Mouse (Mus musculus) cerebellum, adult 9-10 months (tissue): ENCODE measurements around the gene Gm1043.
A peak's percentile ranks its signal among the peaks of the same experiment; 100 is the strongest.

ENCODE experiments used
- DNase-seq: peaks from one replicate; pipeline ENCODE4 v3.0.0; 2022

Gm1043 gene

GRCm38 (mm10) chr5:37073660-37074059 is 11.5 kb upstream of the Gm1043 start:
- no peak for DNase-seq

DNA sequence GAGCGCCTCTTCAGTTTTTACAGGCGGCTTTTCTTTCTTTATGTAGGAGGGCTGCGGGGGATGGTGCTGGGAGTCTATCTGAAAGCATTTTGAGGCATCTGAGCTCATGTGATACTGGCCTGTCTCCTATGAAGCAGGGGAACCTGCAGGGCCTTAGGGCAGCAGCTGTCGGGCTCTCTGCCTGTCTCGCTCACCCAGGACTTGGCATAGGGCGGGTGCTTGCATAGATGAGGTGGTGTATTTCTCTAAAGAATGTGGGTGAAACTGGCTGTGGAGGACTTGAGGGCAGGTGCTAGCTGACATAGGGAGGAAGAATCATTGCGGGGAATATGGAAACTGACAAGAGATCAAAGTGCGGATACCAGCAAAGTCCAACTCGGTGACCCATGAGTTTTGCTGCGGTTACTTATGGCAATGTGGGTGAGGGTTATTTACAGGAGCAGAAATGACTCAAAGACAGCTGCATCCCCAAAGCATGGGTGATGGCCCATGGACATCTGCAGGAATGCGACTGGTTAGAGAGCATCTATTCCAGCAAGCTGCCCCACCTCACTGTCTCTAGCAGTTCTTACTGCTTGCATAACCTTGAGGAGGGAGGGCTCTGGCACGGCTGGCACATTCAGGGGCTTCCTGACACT is 8.4 kb upstream of the Gm1043 start:
- no peak for DNase-seq

- DNase-seq, result no peak
Measured at GRCm38 (mm10) chr5:37077330-37077698, 7.9 kb upstream of the Gm1043 start.

DNA sequence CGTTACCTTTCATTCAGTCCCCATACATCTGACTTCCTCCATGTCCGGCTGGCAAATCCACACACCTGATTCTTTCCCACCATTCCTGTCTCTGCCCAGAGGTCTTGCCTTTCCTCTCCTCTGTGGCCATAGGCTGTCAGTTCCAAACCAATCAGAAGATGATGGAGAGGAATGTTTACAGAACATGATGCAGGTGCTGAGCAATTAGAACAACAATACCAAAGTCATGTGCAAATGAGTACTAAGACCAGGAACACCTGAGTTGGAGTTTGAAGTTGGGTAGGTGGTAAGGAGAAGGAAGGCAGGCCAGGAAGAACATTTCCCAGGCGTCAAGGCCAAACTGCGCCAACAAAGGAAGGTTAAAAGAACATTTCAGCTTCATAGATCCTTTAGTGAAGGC is 5.7 kb upstream of the Gm1043 start:
- no peak for DNase-seq

GRCm38 (mm10) chr5:37080601-37081000 is 4.6 kb upstream of the Gm1043 start:
- DNase-seq, result no peak

DNA sequence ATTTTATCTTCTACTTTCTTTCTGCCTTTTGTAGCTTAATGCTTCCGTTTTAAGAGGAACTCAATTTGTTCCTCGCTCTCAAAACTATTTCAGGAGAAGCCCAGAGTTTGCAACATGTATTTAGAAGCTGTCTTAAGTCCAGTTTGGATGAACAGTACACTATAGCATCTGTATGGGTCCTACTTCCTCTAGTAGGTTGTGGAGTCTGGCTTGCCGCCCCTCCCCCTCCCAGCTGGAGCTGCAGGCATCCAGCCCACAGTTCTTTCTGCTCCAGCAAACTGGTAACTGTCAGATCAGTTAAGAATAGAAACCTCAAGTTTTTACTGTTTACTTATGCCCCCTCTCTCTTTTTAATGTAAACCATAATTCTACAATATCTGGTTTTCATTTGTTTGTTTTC is 2.8 kb upstream of the Gm1043 start:
- no peak for DNase-seq

- no peak for DNase-seq
Measured at GRCm38 (mm10) chr5:37083209-37083770, 1.9 kb upstream of the Gm1043 start.

DNA sequence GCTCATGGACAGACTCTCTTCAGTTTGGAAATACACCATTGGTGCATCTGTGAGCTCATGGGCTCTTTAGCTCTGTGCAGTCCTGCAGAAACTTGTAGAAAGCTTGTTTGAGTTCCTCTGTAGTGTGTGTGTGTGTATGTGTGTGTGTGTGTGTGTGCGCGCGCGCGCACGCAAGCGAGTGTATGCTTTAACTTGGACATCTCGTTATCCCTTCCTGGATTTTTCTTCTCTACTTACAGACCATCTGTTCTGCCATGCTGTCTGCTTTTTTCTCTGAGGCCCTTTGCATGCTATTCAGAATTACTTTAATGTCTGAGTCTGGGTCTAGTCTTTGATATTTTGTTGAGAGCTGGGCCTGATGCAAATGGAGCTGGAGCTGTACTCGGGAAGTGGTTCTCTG is 1.3 kb upstream of the Gm1043 start:
- DNase-seq, result no peak

- DNase-seq, result no peak
Measured at GRCm38 (mm10) chr5:37085918-37086317, 748 bp downstream of the Gm1043 start.

GRCm38 (mm10) chr5:37087786-37088185 is 2.6 kb downstream of the Gm1043 start:
- DNase-seq, result no peak

GRCm38 (mm10) chr5:37088342-37089108 is 3.4 kb downstream of the Gm1043 start:
- no peak for DNase-seq

GRCm38 (mm10) chr5:37091171-37091628 is 6.0 kb downstream of the Gm1043 start:
- peak; percentile 20 for DNase-seq

DNA sequence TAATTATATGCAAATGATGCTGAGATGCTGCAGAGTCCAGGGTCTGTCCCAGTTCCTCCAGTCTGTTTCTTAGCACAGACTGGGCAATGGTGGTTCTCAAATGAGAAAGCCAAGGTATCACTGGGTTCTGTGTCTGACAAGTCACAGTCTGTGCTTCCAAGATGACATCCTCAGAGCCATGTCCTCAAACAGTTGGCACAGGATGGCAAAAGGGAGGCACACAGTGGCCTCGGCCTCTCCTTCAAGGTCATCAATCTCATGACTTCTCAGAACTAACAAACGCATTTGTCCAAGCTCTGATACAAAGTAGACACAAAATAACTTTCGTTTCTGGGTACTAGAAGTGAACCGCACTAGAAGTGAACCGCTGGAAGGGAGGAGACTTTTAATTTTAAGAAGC is 9.8 kb downstream of the Gm1043 start:
- DNase-seq, result no peak

DNA sequence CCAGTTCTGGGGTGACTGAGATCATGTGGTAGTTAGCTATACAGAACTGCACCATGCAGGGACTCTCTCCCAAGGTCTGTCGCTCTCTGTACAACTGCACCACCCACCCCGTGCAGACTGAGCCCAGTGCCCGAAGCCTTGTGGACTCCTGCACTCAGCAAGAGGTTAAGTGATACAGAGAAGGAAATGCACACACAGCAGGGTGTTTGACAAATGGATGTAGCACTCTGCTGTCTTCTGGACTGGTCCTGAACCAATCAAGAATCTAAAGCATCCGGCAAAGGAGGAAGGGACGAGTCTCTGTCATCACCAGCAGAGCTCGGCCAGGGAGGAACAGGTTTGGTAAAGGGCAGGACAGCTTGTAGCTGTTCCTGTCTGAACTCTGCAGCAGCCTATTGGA is 12.4 kb downstream of the Gm1043 start:
- DNase-seq, result no peak

- DNase-seq, result no peak
Measured at GRCm38 (mm10) chr5:37100813-37101212, 15.6 kb downstream of the Gm1043 start.

DNA sequence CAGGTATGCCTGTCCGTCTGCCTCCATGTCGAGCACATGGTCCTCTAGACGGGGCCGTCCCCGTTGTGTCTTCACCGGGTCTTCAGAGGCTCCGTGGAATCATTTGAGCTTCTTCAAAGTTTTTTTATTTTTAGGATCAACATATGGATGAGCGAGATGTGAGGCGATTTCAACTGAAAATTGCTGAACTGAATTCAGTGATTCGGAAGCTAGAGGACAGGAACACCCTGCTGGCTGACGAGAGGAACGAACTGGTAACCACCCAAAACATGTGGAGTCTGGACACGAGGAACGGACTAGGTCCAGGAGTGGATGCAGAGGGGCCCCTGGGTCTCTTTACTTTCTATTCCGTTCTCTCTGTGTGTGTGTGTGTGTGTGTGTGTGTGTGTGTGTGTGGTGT is 16.5 kb downstream of the Gm1043 start:
- no peak for DNase-seq

DNA sequence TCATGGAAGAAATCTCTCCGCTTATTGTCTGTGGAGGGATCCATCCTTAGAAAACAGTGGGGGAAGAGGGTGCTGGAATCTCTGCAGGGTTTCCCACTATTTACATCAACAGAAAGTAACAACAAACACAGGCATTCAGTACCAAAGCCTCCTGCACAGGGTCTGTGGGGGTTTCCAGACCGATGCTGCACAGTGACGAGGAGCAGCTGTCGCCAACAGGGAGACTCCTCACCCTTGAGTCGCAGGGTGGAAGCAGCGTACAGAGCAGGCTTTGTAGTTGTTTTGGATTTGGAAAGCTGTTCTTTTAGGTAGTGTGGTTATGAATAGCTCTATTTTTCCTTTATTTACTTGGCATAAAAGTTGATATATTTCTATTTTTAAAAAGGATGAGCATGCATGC is 16.9 kb downstream of the Gm1043 start:
- DNase-seq, result no peak

GRCm38 (mm10) chr5:37105531-37106456 is 20.6 kb downstream of the Gm1043 start:
- no peak for DNase-seq

GRCm38 (mm10) chr5:37107111-37107510 is 21.9 kb downstream of the Gm1043 start:
- DNase-seq, result no peak

- DNase-seq, result no peak
Measured at GRCm38 (mm10) chr5:37107611-37108010, 22.4 kb downstream of the Gm1043 start.

GRCm38 (mm10) chr5:37109280-37109849 is 24.2 kb downstream of the Gm1043 start:
- DNase-seq, result peak; percentile 76

GRCm38 (mm10) chr5:37112389-37112788 is 27.2 kb downstream of the Gm1043 start:
- no peak for DNase-seq

GRCm38 (mm10) chr5:37117126-37117525 is 32.0 kb downstream of the Gm1043 start:
- no peak for DNase-seq
